Mouse (Mus musculus): ENCODE results near the gene Fam104a.

Gene Fam104a

GRCm38 (mm10) chr11:113634699-113635121 is 49.2 kb downstream of the Fam104a start:
- intact Hi-C loops (cut with DNase I): loop anchor here (5.0 kb wide), 1 partner anchor 337 kb away; no protein-coding TSS in a partner anchor

- intact Hi-C loops (cut with DNase I): loop anchor here (5.0 kb wide), 1 partner anchor 336 kb away; no protein-coding TSS in a partner anchor
These were observed 50.6 kb downstream of the Fam104a start for GRCm38 (mm10) chr11:113633398-113633797.

- intact Hi-C loops (cut with DNase I): loop anchor here (5.0 kb wide), 1 partner anchor 335 kb away; no protein-coding TSS in a partner anchor
These were observed 51.7 kb downstream of the Fam104a start for GRCm38 (mm10) chr11:113632303-113632702.

- intact Hi-C loops (cut with DNase I): loop anchor here (5.0 kb wide), 1 partner anchor 335 kb away; no protein-coding TSS in a partner anchor
These were observed 52.1 kb downstream of the Fam104a start for GRCm38 (mm10) chr11:113631862-113632261.

GRCm38 (mm10) chr11:113631302-113631701 is 52.7 kb downstream of the Fam104a start:
- intact Hi-C loops (cut with DNase I): loop anchor here (5.0 kb wide), 1 partner anchor 334 kb away; no protein-coding TSS in a partner anchor

GRCm38 (mm10) chr11:113630642-113631041 is 53.3 kb downstream of the Fam104a start:
- intact Hi-C loops (cut with DNase I): loop anchor here (5.0 kb wide), 1 partner anchor 333 kb away; no protein-coding TSS in a partner anchor

GRCm38 (mm10) chr11:113627785-113628184 is 56.2 kb downstream of the Fam104a start:
- intact Hi-C loops (cut with DNase I): no loop called here

GRCm38 (mm10) chr11:113625437-113625836 is 58.5 kb downstream of the Fam104a start:
- intact Hi-C loops (cut with DNase I): no loop called here

- intact Hi-C loops (cut with DNase I): no loop called here
These were observed 61.9 kb downstream of the Fam104a start for GRCm38 (mm10) chr11:113622028-113622427.

- intact Hi-C loops (cut with DNase I): no loop called here
These were observed 63.0 kb downstream of the Fam104a start for GRCm38 (mm10) chr11:113621001-113621400.

- intact Hi-C loops (cut with DNase I): loop anchor here (5.0 kb wide), 3 partner anchors 57 to 442 kb away; no protein-coding TSS in a partner anchor
These were observed 64.4 kb downstream of the Fam104a start for GRCm38 (mm10) chr11:113619420-113620080.

GRCm38 (mm10) chr11:113618672-113619419 is 65.1 kb downstream of the Fam104a start, which contains the start of gene Sstr2:
Gene Sstr2, plus strand, starts transcription at chr11:113619342.
- intact Hi-C loops (cut with DNase I): loop anchor here (5.0 kb wide), 3 partner anchors 57 to 442 kb away; no protein-coding TSS in a partner anchor

GRCm38 (mm10) chr11:113618303-113618671 is 65.7 kb downstream of the Fam104a start:
- intact Hi-C loops (cut with DNase I): loop anchor here (5.0 kb wide), 3 partner anchors 56 to 441 kb away; no protein-coding TSS in a partner anchor

- intact Hi-C loops (cut with DNase I): loop anchor here (5.0 kb wide), 3 partner anchors 55 to 440 kb away; no protein-coding TSS in a partner anchor
These were observed 66.6 kb downstream of the Fam104a start for GRCm38 (mm10) chr11:113617132-113617911.

- intact Hi-C loops (cut with DNase I): loop anchor here (5.0 kb wide), 1 partner anchor 117 kb away; no protein-coding TSS in a partner anchor
These were observed 69.5 kb downstream of the Fam104a start for GRCm38 (mm10) chr11:113614476-113614875.

- intact Hi-C loops (cut with DNase I): loop anchor here (5.0 kb wide), 1 partner anchor 115 kb away; no protein-coding TSS in a partner anchor
These were observed 72.0 kb downstream of the Fam104a start for GRCm38 (mm10) chr11:113611664-113612611.
